Mouse (Mus musculus) intestine, embryonic 16.5 days (tissue): Measurements from ENCODE around the gene Gins2. TPM values are rescaled to one million over a fixed set of nuclear protein-coding genes. Genes with fewer than 3 reads are reported as not detected.

Experiments used
- ATAC-seq: fragments of 200-750 bp; cut with Nextera tagmentation; 2 replicates; pipeline ENCODE4 v1.8.0; 2017; ENCODE audit warnings: moderate TSS enrichment, moderate library complexity
- H3K27ac ChIP-seq: fragments of 300-500 bp; sonication (generic); 2 replicates; pipeline ENCODE4 v1.5.1; 2014; ENCODE audit warnings: mild to moderate bottlenecking, low read length
- H3K27me3 ChIP-seq: fragments of 300-500 bp; sonication (generic); replicated peaks from 2 replicates; pipeline ENCODE4 v1.6.1; 2014; ENCODE audit warnings: low read length, control low read depth, mixed read lengths; ENCODE audit not compliant: control insufficient read depth, insufficient read depth
- H3K36me3 ChIP-seq: fragments of 300-500 bp; sonication (generic); 2 replicates; pipeline ENCODE4 v1.6.1; 2014; ENCODE audit warnings: low read length, control low read depth; ENCODE audit not compliant: control insufficient read depth, insufficient read depth
- H3K4me1 ChIP-seq: fragments of 300-500 bp; sonication (generic); 2 replicates; pipeline ENCODE4 v1.6.1; 2014; ENCODE audit warnings: low read length, control low read depth, mixed read lengths; ENCODE audit not compliant: control insufficient read depth, insufficient read depth
- H3K4me2 ChIP-seq: fragments of 300-500 bp; sonication (generic); 2 replicates; pipeline ENCODE4 v1.6.1; 2014; ENCODE audit warnings: low read depth, low read length, control low read depth
- H3K4me3 ChIP-seq: fragments of 300-500 bp; sonication (generic); 2 replicates; pipeline ENCODE4 v1.5.1; 2014; ENCODE audit warnings: mild to moderate bottlenecking, low read length
- H3K9ac ChIP-seq: fragments of 300-500 bp; sonication (generic); 2 replicates; pipeline ENCODE4 v1.6.1; 2014; ENCODE audit warnings: low read depth, low read length
- H3K9me3 ChIP-seq: fragments of 300-500 bp; sonication (generic); 2 replicates; pipeline ENCODE4 v1.6.1; 2016; ENCODE audit warnings: low read length, control low read depth; ENCODE audit not compliant: control insufficient read depth
- WGBS: fragments of 180-500 bp; shearing (Covaris S2); extraction: QIAGEN DNeasy Blood & Tissue Kit; methylation state at CpG from one replicate; pipeline ENCODE4 v1.1.7; 2014; 5-methylcytosine and 5-hydroxymethylcytosine counted together
- polyA plus RNA-seq: library from polyadenylated mRNA; unstranded; fragments of >200 nt; fragmentation: Nextera tagmentation; extraction: Ambion mirVana; gene quantifications from 2 replicates; pipeline ENCODE4 v1.2.1, GENCODE M21; 2015

The Gins2 gene
- polyA plus RNA-seq, 1 experiment from 2014 or later, result 87.5 TPM

GRCm38 (mm10) chr8:120544155-120544554 is 44.9 kb downstream of the Gins2 start:
- H3K4me1 ChIP-seq, result peaks cover 88% of the 10 kb centered on the region
- H3K27ac ChIP-seq, result peak overlapping the region; percentile 89
- H3K36me3 ChIP-seq, result no peaks in the 10 kb centered on the region
- H3K4me3 ChIP-seq, result no peak overlapping the region
- no peaks in the 10 kb centered on the region for H3K9me3 ChIP-seq
- no peak overlapping the region for H3K9ac ChIP-seq
- no peaks in the 10 kb centered on the region for H3K27me3 ChIP-seq
- peak overlapping the region; percentile 6 for H3K4me2 ChIP-seq
- ATAC-seq, result peak; percentile 64
- WGBS, result 55% methylated on average over 5 of the region's 5 CpGs

DNA sequence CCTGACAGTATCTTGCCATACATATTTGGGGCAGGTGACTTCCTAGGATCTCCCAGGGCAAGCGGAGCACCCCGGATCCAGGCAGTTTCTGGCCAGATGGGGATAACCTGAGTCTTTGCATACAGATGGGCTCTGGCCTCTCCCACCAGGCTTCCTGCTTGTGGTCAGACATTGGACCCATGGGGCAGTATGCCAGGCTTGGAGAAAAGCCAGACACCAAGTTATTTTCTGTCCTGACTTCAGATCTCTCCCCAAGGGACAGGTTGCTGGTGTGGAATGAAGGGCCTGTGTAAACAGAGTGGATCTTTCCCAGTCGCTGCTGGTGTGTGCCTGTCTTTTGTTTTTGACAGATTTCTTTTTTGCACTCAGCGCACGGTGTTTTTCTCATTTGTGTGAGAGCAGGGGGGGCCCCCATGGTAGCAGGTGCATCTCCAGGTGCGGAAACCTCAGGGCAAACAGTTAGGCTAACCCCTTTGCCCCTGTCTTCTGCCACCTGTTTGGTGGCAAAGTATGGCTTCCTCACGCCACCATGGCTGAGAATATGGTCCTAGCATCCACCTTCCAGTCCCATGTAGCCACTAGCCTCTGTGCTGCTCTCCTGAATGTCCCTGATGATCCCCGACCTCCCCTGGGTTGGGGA is 45.6 kb downstream of the Gins2 start:
- Histone ChIP-seq H3K9me3 (no peaks in the 10 kb centered on the region), H3K4me1 (peaks cover 90% of the 10 kb centered on the region), H3K27me3 (no peaks in the 10 kb centered on the region), H3K4me2 (peak overlapping the region; percentile 6; the same call in 1 of the 2 replicates), H3K27ac (peak overlapping the region; percentile 89), H3K36me3 (no peaks in the 10 kb centered on the region), H3K9ac (0 out of 2 replicates have a peak overlapping the region, but pooled peaks have one; percentile 53), H3K4me3 (no peak overlapping the region)
- ATAC-seq, result no peak
- WGBS, result 42% methylated on average over 8 of the region's 8 CpGs

- WGBS, result 23% methylated on average over 13 of the region's 13 CpGs
- H3K27me3 ChIP-seq, result no peaks in the 10 kb centered on the region
- ATAC-seq, result no peak
- H3K4me3 ChIP-seq, result no peak overlapping the region
- no peaks in the 10 kb centered on the region for H3K9me3 ChIP-seq
- peak overlapping the region; percentile 6 for H3K4me2 ChIP-seq
- peak overlapping the region; percentile 89 for H3K27ac ChIP-seq
- H3K9ac ChIP-seq, result peak overlapping the region; percentile 53; the same call in 1 of the 2 replicates
- H3K36me3 ChIP-seq, result no peaks in the 10 kb centered on the region
- peaks cover 90% of the 10 kb centered on the region for H3K4me1 ChIP-seq
These were observed 46.1 kb downstream of the Gins2 start for GRCm38 (mm10) chr8:120542995-120543394.

DNA sequence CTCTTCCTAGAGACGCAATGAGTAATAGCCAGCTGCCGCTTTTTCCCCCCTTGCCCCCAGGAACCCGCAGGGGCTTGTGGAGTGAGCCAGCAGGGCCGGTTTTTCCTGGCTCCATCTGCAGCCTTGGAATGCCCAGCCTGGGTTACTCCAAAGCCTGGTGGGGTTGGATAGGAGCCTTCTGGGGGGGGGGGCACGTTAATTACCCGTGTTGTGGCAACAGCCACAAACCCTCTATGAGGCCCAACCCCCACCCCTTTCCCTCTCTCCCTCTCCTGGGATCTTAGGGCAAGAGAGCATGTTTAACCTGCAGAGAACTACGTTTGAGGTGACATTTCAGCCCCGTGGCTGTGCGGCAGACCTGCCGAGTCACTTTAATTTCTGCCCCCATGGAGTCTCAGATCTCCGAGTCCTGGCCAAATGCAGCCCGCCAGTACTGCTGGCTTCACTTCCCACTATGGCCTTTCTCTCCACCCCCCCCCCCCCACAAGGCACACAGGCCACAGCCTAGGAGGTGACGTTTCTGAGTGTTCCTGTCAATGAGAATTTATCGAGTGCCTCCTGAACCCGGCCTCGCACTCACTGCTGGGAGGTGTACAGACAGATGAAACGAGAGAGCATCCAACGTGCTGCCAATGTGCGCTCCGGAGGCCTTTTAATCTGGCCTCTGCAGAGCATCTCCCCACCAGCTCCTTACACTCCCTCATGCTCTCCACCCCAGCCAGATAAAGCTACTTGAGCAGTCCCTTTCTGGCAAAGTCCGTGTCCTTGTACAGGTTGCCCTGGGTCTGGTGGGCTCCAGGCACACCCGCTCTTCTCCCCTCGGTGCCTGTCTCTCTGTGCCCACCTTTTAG is 49.1 kb downstream of the Gins2 start:
- WGBS, result 45% methylated on average over 23 of the region's 23 CpGs
- Histone ChIP-seq H3K36me3 (no peaks in the 10 kb centered on the region), H3K9me3 (no peaks in the 10 kb centered on the region), H3K4me2 (peak overlapping the region; percentile 99), H3K9ac (peak overlapping the region; percentile 70), H3K27ac (peak overlapping the region; percentile 94), H3K27me3 (no peaks in the 10 kb centered on the region), H3K4me3 (peak overlapping the region; percentile 68), H3K4me1 (peaks cover 81% of the 10 kb centered on the region)
- ATAC-seq, result no peak

GRCm38 (mm10) chr8:120539381-120539774 is 49.7 kb downstream of the Gins2 start:
- H3K4me2 ChIP-seq, result peak overlapping the region; percentile 99
- H3K27ac ChIP-seq, result peak overlapping the region; percentile 94
- WGBS, result 49% methylated on average over 6 of the region's 6 CpGs
- peaks cover 81% of the 10 kb centered on the region for H3K4me1 ChIP-seq
- no peak for ATAC-seq
- H3K27me3 ChIP-seq, result no peaks in the 10 kb centered on the region
- H3K4me3 ChIP-seq, result peak overlapping the region; percentile 68
- H3K36me3 ChIP-seq, result no peaks in the 10 kb centered on the region
- H3K9me3 ChIP-seq, result no peaks in the 10 kb centered on the region
- H3K9ac ChIP-seq, result peak overlapping the region; percentile 70

- Histone ChIP-seq H3K9me3 (no peaks in the 10 kb centered on the region), H3K27ac (peak overlapping the region; percentile 94), H3K36me3 (no peaks in the 10 kb centered on the region), H3K4me3 (peak overlapping the region; percentile 68), H3K9ac (peak overlapping the region; percentile 70), H3K4me1 (peaks cover 81% of the 10 kb centered on the region), H3K27me3 (no peaks in the 10 kb centered on the region), H3K4me2 (peak overlapping the region; percentile 99)
- ATAC-seq, result peak; percentile 64
- WGBS, result 8% methylated on average over 35 of the region's 37 CpGs
These were observed 50.5 kb downstream of the Gins2 start for GRCm38 (mm10) chr8:120538397-120539240.

DNA sequence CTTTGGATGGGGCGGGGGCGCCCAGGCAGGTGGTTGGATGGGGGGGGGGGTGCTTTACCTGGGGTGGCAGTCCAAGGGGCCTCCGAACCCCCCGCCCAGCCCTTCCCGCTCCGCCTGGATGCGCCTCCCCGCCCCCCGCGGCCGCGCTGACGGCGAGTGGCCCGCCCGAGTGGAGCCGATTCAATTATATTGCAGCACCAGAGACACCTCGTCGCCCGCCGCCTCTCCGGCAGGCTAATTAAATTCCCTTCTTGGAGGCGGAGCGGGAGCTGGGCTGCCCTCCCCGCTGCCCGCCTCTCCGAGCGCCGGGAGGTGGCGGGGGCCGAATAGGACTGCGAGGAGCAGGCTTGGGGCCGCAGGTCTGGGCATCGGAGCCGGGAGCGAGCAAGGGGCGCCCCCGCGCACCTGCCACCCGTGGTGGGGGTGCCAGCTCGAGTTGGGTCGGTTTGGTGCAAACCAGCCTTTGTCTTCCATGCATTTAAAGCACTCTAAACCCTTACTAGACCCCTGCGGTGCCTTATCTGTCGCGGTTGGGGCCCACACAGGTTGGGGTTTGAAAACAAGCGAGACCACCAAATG is 51.2 kb downstream of the Gins2 start:
- Histone ChIP-seq H3K4me3 (peak overlapping the region; percentile 68), H3K27ac (peak overlapping the region; percentile 94), H3K27me3 (no peaks in the 10 kb centered on the region), H3K4me2 (peak overlapping the region; percentile 99), H3K9ac (peak overlapping the region; percentile 70), H3K9me3 (no peaks in the 10 kb centered on the region), H3K4me1 (peaks cover 81% of the 10 kb centered on the region), H3K36me3 (no peaks in the 10 kb centered on the region)
- ATAC-seq, result peak; percentile 9
- under 1% methylated on average over 41 of the region's 46 CpGs for WGBS

GRCm38 (mm10) chr8:120537207-120537817 is 51.8 kb downstream of the Gins2 start:
- under 1% methylated on average over 71 of the region's 79 CpGs for WGBS
- Histone ChIP-seq H3K27me3 (no peaks in the 10 kb centered on the region), H3K4me1 (peaks cover 81% of the 10 kb centered on the region), H3K36me3 (no peaks in the 10 kb centered on the region), H3K4me2 (peak overlapping the region; percentile 99), H3K27ac (peak overlapping the region; percentile 94), H3K9me3 (no peaks in the 10 kb centered on the region), H3K9ac (peak overlapping the region; percentile 70), H3K4me3 (peak overlapping the region; percentile 68)
- ATAC-seq, result peak; percentile 76
